Mouse (Mus musculus) bone marrow macrophage, adult 2 months (primary cell): ENCODE results near the gene Gng13. TPM values are rescaled to one million over a fixed set of nuclear protein-coding genes. Genes with fewer than 3 reads are reported as not detected.
A peak's percentile ranks its signal among the peaks of the same experiment; 100 is the strongest.

Experiments
- H3K27ac ChIP-seq: 2 replicates; pipeline ENCODE4 v1.5.1; 2012; ENCODE audit warnings: low read depth, low read length; ENCODE audit not compliant: insufficient read depth
- H3K4me1 ChIP-seq: 2 replicates; pipeline ENCODE4 v1.6.1; 2012; ENCODE audit warnings: low read length; ENCODE audit not compliant: control insufficient read depth, insufficient read depth
- H3K4me3 ChIP-seq: 2 replicates; pipeline ENCODE4 v1.5.1; 2012; ENCODE audit warnings: mild to moderate bottlenecking, low read length, moderate library complexity; ENCODE audit not compliant: insufficient read depth
- CTCF ChIP-seq: IDR thresholded peaks from 2 replicates; pipeline ENCODE4 v1.5.1; 2012; ENCODE audit warnings: low read depth, mild to moderate bottlenecking, low read length, moderate library complexity
- POLR2A ChIP-seq: IDR thresholded peaks from 2 replicates; pipeline ENCODE4 v1.6.1; 2012; ENCODE audit warnings: mild to moderate bottlenecking, low read depth, low read length, borderline replicate concordance
- polyA plus RNA-seq: library from polyadenylated mRNA; stranded (reverse); fragments of >200 nt; gene quantifications from 2 replicates; pipeline ENCODE4 v1.2.4, GENCODE M21; 2012; ENCODE audit not compliant: missing spikeins, insufficient read depth, insufficient read length

Gng13 gene
- polyA plus RNA-seq, 1 experiment: not detected

DNA sequence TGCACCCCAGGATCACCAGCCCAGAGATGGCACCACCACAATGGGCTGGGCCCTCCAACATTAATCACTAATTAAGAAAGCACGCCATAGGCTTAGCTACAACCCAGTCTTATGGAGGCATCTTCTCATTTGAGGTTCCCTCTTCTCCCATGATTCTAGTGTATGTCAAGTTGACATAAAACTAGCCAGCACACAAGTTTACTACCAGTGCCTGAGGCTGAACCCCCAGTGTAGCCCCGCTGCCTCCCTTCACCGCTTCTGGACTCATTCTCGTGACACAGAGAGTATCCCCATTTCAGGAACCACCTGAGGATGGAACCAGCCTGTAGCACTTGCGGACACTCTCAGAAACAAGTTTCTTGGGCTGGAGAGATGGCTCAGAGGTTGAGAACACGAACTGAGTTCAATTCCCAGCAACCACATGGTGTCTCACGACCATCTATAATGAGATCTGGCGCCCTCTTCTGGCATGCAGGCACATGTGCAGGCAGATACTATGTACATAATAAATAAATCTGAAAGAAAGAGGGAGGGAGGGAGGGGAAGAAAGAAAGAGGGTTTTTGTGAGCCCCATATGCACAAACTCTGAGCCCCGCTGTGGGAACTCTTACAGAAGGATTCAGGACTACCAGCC is 16.0 kb upstream of the Gng13 start:
- Histone ChIP-seq H3K27ac (no peak overlapping the region), H3K4me1 (no peaks in the 10 kb centered on the region), H3K4me3 (no peak overlapping the region)
- TF ChIP-seq CTCF (peak; percentile 9; the same call in 1 of the 2 replicates), POLR2A (no peak)

DNA sequence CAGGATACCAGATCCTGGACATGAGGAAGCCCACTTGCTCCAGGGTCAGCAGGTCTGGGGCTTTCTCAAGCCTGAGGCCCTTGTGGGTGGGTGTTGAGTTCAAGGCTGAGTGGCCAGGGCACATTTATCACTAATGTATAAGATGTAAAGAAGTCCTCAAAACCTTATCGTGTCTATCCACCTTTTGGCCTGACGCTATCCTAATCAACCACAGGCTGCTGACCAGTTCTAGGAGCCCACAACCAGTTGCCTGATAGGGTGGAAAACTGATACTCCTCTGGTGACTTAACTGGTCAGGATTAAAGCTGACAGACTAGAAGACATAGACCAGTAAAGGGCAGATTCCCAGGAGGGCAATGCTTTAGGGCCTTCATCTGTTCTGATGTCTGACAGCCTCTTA is 7.0 kb upstream of the Gng13 start:
- TF ChIP-seq CTCF (no peak), POLR2A (no peak)
- no peak overlapping the region for H3K27ac ChIP-seq
- no peaks in the 10 kb centered on the region for H3K4me1 ChIP-seq
- no peak overlapping the region for H3K4me3 ChIP-seq

DNA sequence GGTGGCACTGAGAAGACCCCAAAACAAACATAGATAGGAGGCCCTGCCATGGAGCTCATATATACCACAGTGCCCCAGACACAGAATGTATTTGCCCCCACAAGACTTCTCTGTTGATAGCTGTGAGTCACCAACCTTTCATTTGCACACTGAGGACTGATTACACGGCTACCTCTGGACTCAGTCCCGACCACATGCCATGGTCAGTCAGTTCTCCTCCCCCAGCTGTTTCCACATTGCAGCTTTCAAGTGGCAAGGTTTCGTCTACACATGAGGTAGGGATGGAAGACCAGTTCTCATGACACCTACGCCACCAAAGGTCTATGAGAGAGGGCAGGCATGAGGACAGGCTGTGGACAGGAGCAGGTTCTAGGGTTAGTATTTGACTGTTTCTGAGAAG is 5.8 kb upstream of the Gng13 start:
- Histone ChIP-seq H3K4me1 (no peaks in the 10 kb centered on the region), H3K27ac (no peak overlapping the region), H3K4me3 (no peak overlapping the region)
- no peak for TF ChIP-seq CTCF
- no peak for TF ChIP-seq POLR2A

DNA sequence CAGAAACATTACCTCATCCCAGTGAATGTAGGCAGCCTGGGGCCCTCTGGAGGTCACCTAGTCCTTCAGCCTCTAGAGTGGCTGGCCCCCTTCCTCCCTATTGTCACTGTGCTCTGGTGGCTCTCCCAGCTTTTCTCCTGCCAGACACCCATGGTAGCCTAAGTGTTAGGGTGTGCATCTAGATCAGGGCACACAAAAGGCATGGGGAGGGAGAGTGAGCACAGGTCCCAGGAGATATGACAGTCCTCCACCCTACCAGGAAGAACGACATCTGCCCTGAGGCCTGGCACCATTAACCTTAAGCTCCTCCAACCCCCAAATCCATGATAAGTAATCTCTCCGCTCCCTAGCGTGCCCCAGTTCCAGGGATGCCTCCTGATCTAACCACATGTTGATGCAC is 1.3 kb upstream of the Gng13 start:
- no peak for TF ChIP-seq POLR2A
- no peak for TF ChIP-seq CTCF
- H3K4me3 ChIP-seq: no peak overlapping the region
- no peak overlapping the region for H3K27ac ChIP-seq
- no peaks in the 10 kb centered on the region for H3K4me1 ChIP-seq

DNA sequence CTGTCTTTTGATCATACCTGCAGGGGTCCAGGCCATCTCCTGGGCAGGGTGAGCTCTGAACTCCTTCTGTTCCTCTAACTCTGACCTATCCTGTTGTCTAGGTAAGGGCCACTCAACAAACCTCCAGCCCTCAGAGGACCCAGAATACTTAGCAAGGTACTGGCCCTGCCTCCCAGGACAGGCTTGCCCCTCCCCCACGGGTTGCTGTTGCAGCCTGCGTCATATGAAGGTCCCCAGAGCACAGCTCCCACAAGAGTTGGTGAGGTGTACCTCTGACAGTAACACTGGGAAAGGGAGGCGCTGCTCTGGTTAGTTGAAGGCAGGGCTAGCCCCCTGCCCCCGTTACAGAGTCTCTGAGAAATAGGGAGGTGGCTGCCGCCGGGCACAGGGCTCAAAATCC is 841 bp upstream of the Gng13 start:
- Histone ChIP-seq H3K4me3 (no peak overlapping the region), H3K4me1 (no peaks in the 10 kb centered on the region), H3K27ac (no peak overlapping the region)
- TF ChIP-seq POLR2A (no peak), CTCF (no peak)

DNA sequence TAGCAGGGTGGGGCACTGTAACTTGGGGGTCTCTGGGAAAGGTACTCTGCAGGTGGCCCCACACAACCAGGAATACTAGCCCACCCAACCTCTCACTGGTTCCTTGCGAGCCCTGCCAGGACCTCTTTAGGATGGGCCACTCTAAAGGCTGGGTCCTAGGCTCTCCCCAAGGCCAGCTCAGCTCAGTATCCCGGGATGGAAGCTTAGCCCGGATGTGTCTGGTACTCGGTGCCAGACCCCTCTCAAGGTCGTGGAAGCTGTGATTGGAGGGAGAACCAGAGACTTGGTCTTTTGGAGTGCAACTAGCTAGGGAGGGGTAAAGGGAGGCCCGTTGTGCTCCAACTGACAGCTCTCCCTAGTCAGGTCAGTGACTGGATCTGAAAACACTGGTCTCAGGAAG is 720 bp downstream of the Gng13 start:
- TF ChIP-seq CTCF (no peak), POLR2A (no peak)
- Histone ChIP-seq H3K4me1 (no peaks in the 10 kb centered on the region), H3K27ac (no peak overlapping the region), H3K4me3 (no peak overlapping the region)

DNA sequence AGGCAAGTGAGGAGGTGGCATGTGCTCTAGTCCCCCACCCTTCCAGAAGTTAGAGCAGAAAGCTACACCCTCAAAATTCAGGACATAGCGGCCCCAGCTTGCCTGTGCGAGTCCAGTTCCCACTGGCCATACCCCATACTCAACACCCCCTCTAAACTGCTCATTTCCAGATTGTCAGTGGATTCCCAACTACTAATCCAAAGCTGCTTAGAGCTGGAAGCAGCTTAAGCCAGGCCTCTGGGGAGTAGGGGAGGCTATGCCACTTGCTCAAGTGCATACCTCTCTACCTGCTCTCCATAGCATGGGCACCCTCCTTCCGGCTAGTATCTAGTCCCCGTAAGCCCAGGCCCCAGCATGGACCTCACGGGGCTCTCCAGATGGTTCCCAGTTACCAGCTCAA is 4.5 kb downstream of the Gng13 start:
- no peaks in the 10 kb centered on the region for H3K4me1 ChIP-seq
- TF ChIP-seq POLR2A: no peak
- no peak for TF ChIP-seq CTCF
- no peak overlapping the region for H3K27ac ChIP-seq
- H3K4me3 ChIP-seq: no peak overlapping the region

DNA sequence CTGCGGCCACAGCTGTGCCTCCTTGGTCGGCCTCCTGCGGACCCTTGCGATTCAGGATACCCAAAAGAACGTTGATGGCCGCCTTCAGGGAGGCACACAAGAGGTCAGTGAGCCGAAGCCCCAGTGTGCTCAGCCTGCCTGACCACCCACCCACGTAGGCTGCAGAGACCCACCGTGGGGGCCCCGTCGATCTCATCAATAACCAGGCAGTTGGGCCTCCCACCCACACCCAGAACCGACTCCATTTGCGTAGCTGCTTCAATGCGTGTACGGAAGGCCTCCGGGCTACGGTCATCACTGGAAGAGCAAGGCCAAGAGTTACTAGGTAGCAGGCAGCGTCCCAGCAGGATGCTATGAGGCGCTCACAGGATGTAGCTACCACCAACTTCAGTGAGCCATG is 6.5 kb downstream of the Gng13 start:
- TF ChIP-seq POLR2A: no peak
- TF ChIP-seq CTCF: no peak
- no peak overlapping the region for H3K27ac ChIP-seq
- no peak overlapping the region for H3K4me3 ChIP-seq
- H3K4me1 ChIP-seq: peaks cover 1% of the 10 kb centered on the region; the same call in 1 of the 2 replicates

DNA sequence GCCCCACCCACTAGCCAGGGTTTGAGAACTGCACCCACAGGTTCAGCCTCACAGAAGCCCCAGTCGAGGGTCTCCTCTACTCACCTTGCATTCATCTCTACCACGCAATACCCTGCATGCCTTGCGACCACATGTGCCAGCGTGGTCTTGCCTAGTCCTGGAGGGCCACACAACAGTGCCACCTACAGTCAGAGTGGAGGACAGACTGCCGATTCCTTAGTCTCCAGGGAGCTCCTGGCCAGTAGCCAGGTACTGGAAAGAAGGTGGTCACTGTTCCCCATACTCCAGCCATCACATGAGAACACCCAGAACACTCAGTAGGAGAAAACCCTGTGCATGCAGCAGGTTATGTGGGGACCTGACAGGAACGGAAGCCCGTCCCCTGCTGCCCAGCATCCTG is 6.9 kb downstream of the Gng13 start:
- TF ChIP-seq CTCF (no peak), POLR2A (no peak)
- no peak overlapping the region for H3K4me3 ChIP-seq
- H3K27ac ChIP-seq: no peak overlapping the region
- H3K4me1 ChIP-seq: peaks cover 4% of the 10 kb centered on the region; the same call in 1 of the 2 replicates

DNA sequence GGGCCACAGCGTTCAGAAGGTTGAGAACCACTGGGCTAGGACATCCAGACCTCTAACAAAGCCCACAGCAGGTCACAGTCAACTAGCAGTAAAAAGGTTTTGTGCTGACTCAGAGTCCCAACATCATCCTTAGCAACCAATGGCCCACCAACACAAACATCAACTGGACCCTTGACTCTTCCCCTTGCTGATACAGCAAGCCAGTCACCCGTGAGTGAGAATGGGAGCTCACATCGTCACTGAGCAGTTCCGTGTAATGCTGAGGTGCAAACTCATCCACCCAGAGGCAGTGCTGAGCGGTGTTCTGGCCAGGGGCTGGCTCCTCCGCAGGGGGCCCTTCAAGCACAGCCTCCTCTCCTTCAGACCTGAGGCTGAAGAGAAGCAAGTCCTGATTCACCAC is 8.3 kb downstream of the Gng13 start:
- Histone ChIP-seq H3K4me1 (peaks cover 4% of the 10 kb centered on the region; the same call in 1 of the 2 replicates), H3K4me3 (no peak overlapping the region), H3K27ac (no peak overlapping the region)
- TF ChIP-seq CTCF (no peak), POLR2A (no peak)
